Mouse (Mus musculus): ENCODE data around the gene Lsm4. TPM values are rescaled to one million over a fixed set of nuclear protein-coding genes. Genes with fewer than 3 reads are reported as not detected.

Gene Lsm4
- total and polyA plus RNA-seq, 3 experiments, result 152 to 2,024 (median 514) TPM

DNA sequence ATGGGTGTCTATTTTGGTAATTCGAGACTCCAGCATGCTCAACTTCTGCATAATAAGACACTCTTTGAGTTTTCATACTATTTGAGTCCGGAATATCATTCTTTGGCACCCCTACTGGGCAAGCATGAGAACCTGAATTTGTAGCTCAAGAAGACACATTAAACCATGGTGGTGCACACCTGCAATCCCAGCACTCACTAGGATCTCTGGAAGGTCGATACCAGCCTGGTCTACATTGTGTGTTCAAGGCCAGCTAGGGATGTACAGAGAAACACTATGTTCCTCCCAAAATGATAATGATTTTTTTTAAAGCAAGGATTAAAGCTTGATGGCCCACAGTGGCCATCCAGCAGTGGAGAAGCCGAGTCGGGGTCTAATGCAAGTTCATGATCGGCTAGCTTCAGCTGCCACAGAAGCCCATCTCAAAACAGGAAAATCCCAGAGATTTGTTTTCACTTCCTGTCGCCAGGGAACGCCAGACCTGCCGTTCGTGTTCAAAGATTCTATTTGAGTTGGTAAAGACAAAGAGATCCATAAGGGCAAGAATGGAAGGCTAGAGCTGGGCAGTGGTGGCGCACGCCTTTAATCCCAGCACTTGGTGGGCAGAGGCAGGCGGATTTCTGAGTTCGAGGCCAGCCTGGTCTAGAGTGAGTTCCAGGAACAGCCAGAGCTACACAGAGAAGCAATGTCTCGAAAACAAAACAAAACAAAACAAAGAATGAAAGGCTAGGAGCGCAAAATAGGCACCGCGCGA, 546 bp upstream of the Lsm4 start:
- peak; percentile 65 for DNase-seq (ENCODE audit: low read depth, low spot score)
- no peaks in the 10 kb centered on the region for H3K27me3 ChIP-seq (ENCODE audit: control insufficient read depth in 1 of 2, insufficient read depth in 2 of 2, low read length in 2 of 2)
- H3K4me3 ChIP-seq (ENCODE audit: control insufficient read depth in 1 of 2, insufficient read depth in 1 of 2, low read depth in 2 of 2, low read length in 2 of 2), result peak overlapping the region; percentile 64 to 67
- H3K27ac ChIP-seq (ENCODE audit: control insufficient read depth, low read depth, low read length), result peak overlapping the region; percentile 76
- TF ChIP-seq CTCF (IDR thresholded peaks at IDR 0.05 in 2 of 3, conservative IDR thresholded peaks at IDR 0.05 in 1 of 3; ENCODE audit: control insufficient read depth in 1 of 3, insufficient read depth in 1 of 3, low read depth in 2 of 3, low read length in 3 of 3, poor library complexity in 1 of 3, severe bottlenecking in 1 of 3), result peak in 1 of 3 experiments; percentile 25; a peak in 1 of 6 replicates
- TF ChIP-seq ETS1 (IDR thresholded peaks at IDR 0.05; ENCODE audit: low read depth, low read length), result no peak
- no peak for TF ChIP-seq GABPA (IDR thresholded peaks at IDR 0.05; ENCODE audit: low read depth, low read length)
- no peak for TF ChIP-seq MAFK (IDR thresholded peaks at IDR 0.05; ENCODE audit: borderline replicate concordance, low read depth, low read length)
- no peak for TF ChIP-seq MAZ (IDR thresholded peaks at IDR 0.05; ENCODE audit: low read depth, low read length)
- peak; percentile 1; the same call in 1 of the 2 replicates for TF ChIP-seq SIN3A (IDR thresholded peaks at IDR 0.05; ENCODE audit: low read length)
- TF ChIP-seq E2F4 (IDR thresholded peaks at IDR 0.05; ENCODE audit: borderline replicate concordance, low read depth, low read length), result no peak
- no peak for TF ChIP-seq MYB (IDR thresholded peaks at IDR 0.05; ENCODE audit: low read depth, low read length)
- no peak for TF ChIP-seq TAL1 (IDR thresholded peaks at IDR 0.05; ENCODE audit: low read length)
- TF ChIP-seq ZC3H11A (IDR thresholded peaks at IDR 0.05; ENCODE audit: low read depth, low read length), result no peak
- TF ChIP-seq SMC3 (IDR thresholded peaks at IDR 0.05; ENCODE audit: low read depth, low read length), result no peak
- no peak for TF ChIP-seq TCF12 (IDR thresholded peaks at IDR 0.05; ENCODE audit: low read depth, low read length)
- no peak for TF ChIP-seq UBTF (IDR thresholded peaks at IDR 0.05; ENCODE audit: borderline replicate concordance, insufficient read depth, low read depth, low read length)
- peaks cover 22% of the 10 kb centered on the region for H3K79me2 ChIP-seq (ENCODE audit: control insufficient read depth, insufficient read depth, low read length, poor library complexity)
- peaks cover 0 to 20% of the 10 kb centered on the region in 2 experiments; a peak in 2 of 4 replicates for H3K36me3 ChIP-seq (ENCODE audit: control insufficient read depth in 1 of 2, insufficient read depth in 2 of 2, low read length in 2 of 2)
- no peaks in the 10 kb centered on the region for H3K9me3 ChIP-seq (replicated peaks; ENCODE audit: insufficient read depth, low read length)
- peaks cover 5 to 21% of the 10 kb centered on the region in 2 experiments; a peak in 3 of 4 replicates for H3K4me1 ChIP-seq (ENCODE audit: control insufficient read depth in 1 of 2, insufficient read depth in 2 of 2, low read length in 2 of 2)
- H3K9ac ChIP-seq (ENCODE audit: control insufficient read depth, low read depth, low read length, poor library complexity, severe bottlenecking), result peak overlapping the region; percentile 75

DNA sequence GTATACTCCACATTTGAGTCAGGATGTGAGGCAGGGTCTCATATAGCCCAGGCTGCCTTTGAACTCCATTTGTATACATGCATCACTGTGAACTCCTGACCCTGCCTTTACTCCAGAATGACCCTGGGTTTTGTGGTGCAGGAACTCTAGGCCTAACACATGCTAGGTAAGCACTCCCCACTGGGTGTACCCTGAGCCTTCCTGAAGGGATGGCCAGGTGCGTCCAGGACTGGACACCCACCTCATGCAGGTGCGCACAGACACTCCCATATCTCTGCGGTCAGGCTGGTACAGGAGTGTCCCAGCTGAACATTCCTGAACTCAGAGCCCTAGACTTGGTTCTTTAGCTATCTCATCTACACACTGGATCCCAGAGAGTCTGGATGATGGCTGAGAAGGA, 1.1 kb downstream of the Lsm4 start:
- Histone ChIP-seq H3K4me3 (ENCODE audit: control insufficient read depth in 1 of 2, insufficient read depth in 1 of 2, low read depth in 2 of 2, low read length in 2 of 2) (peak overlapping the region; percentile 56 to 77), H3K27ac (ENCODE audit: control insufficient read depth, low read depth, low read length) (peak overlapping the region; percentile 89), H3K79me2 (ENCODE audit: control insufficient read depth, insufficient read depth, low read length, poor library complexity) (peaks cover 22% of the 10 kb centered on the region), H3K9ac (ENCODE audit: control insufficient read depth, low read depth, low read length, poor library complexity, severe bottlenecking) (peak overlapping the region; percentile 84), H3K9me3 (replicated peaks; ENCODE audit: insufficient read depth, low read length) (no peaks in the 10 kb centered on the region), H3K4me1 (ENCODE audit: control insufficient read depth in 1 of 2, insufficient read depth in 2 of 2, low read length in 2 of 2) (peaks cover 5 to 21% of the 10 kb centered on the region in 2 experiments; a peak in 3 of 4 replicates), H3K27me3 (ENCODE audit: control insufficient read depth in 1 of 2, insufficient read depth in 2 of 2, low read length in 2 of 2) (no peaks in the 10 kb centered on the region), H3K36me3 (ENCODE audit: control insufficient read depth in 1 of 2, insufficient read depth in 2 of 2, low read length in 2 of 2) (peaks cover 0 to 20% of the 10 kb centered on the region in 2 experiments; a peak in 2 of 4 replicates)
- DNase-seq (ENCODE audit: low read depth, low spot score), result no peak
- TF ChIP-seq JUND (IDR thresholded peaks at IDR 0.05; ENCODE audit: low read depth, low read length) (no peak), SIN3A (IDR thresholded peaks at IDR 0.05; ENCODE audit: low read length) (no peak), RCOR1 (IDR thresholded peaks at IDR 0.05; ENCODE audit: low read depth, low read length) (no peak), POLR2AphosphoS5 (IDR thresholded peaks at IDR 0.05; ENCODE audit: borderline replicate concordance, low read depth, low read length) (no peak), ELF1 (IDR thresholded peaks at IDR 0.05; ENCODE audit: low read depth, low read length) (no peak), POLR2A (IDR thresholded peaks at IDR 0.05; ENCODE audit: control insufficient read depth in 1 of 2, insufficient read depth in 1 of 2, low read depth in 1 of 2, low read length in 2 of 2, poor library complexity in 1 of 2) (no peak), UBTF (IDR thresholded peaks at IDR 0.05; ENCODE audit: borderline replicate concordance, insufficient read depth, low read depth, low read length) (no peak), ZKSCAN1 (IDR thresholded peaks at IDR 0.05; ENCODE audit: low read depth, low read length) (no peak), NELFE (IDR thresholded peaks at IDR 0.05; ENCODE audit: low read depth, low read length) (no peak), MXI1 (IDR thresholded peaks at IDR 0.05; ENCODE audit: low read depth, low read length) (no peak)

Measured in MEL (cell line).